9 mouse cellular contexts compared by ENCODE assay signal in genomic region chr8:61041951-61042350, GRCm38 (mm10). TPM values are rescaled to one million over a fixed set of nuclear protein-coding genes. Genes with fewer than 3 reads are reported as not detected.
A peak's percentile ranks its signal among the peaks of the same experiment; 100 is the strongest.
DNase-seq lines count a peak whose midpoint lies in the region; ATAC-seq and TF ChIP-seq lines count a peak whose summit lies in the region.
"Had no signal": no experiment of that assay in that cellular context is flagged by ENCODE, and none has a peak within 500 bp of the region (broad histone marks: within the 10 kb centered on the region; RNA-seq: fewer than 3 reads in every experiment).

No protein-coding gene starts in this region.

- intact Hi-C loops in left cerebral cortex, postnatal 10 days (cut with DNase I) = loop anchor here (5.0 kb wide), 1 partner anchor 475 kb away; no protein-coding TSS in a partner anchor

- no peaks in the 10 kb centered on the region for H3K9me3 ChIP-seq in kidney, embryonic 14.5 days (ENCODE audit: control insufficient read depth, low read length)
- H3K9me3 ChIP-seq in hindbrain, embryonic 12.5 days (replicated peaks) = no peaks in the 10 kb centered on the region
- no peaks in the 10 kb centered on the region for H3K9me3 ChIP-seq in midbrain, embryonic 16.5 days (replicated peaks; ENCODE audit: control insufficient read depth, low read length, poor library complexity, severe bottlenecking)

- TF ChIP-seq CTCF in kidney, adult 2 months (conservative IDR thresholded peaks at IDR 0.05; ENCODE audit: insufficient read depth, insufficient read length, low read depth, low read length) = peak; percentile 68

- DNase-seq in kidney, adult 2 months = peak; percentile 61
- peak; percentile 83 for DNase-seq in embryo, embryonic 10.5 days (ENCODE audit: low spot score)
- DNase-seq in left cerebral cortex, postnatal 10 days (ENCODE audit: extremely low spot score in 1 of 2, low spot score in 2 of 2) = peak; percentile 44 to 63
- DNase-seq in thymus, postnatal 0 days (ENCODE audit: low spot score) = peak; percentile 64

- no peak overlapping the region for H3K4me2 ChIP-seq in kidney, embryonic 14.5 days (replicated peaks; ENCODE audit: low read depth, low read length)
- no peak overlapping the region for H3K4me2 ChIP-seq in hindbrain, embryonic 12.5 days (replicated peaks)
- no peak overlapping the region for H3K4me2 ChIP-seq in midbrain, embryonic 16.5 days (ENCODE audit: low read length)

- no peak for ATAC-seq in kidney, embryonic 14.5 days (ENCODE audit: low FRiP score, low TSS enrichment)
- peak; percentile 61 for ATAC-seq in activated CD4-positive, CD25-positive, alpha-beta regulatory T cell, adult 4 months
- ATAC-seq in hindbrain, embryonic 12.5 days (ENCODE audit: low FRiP score) = peak; percentile 58; the same call in 1 of the 2 replicates
- peak; percentile 48; the same call in 1 of the 2 replicates for ATAC-seq in midbrain, embryonic 16.5 days

- no peak overlapping the region for H3K9ac ChIP-seq in kidney, embryonic 14.5 days (ENCODE audit: low read depth, low read length)
- no peak overlapping the region for H3K9ac ChIP-seq in hindbrain, embryonic 12.5 days
- no peak overlapping the region for H3K9ac ChIP-seq in midbrain, embryonic 16.5 days (ENCODE audit: low read depth, low read length)

- H3K4me3 ChIP-seq in kidney, adult 2 months (ENCODE audit: insufficient read depth, low read depth, low read length) = no peak overlapping the region
- H3K4me3 ChIP-seq in kidney, embryonic 14.5 days (ENCODE audit: low read length) = no peak overlapping the region
- no peak overlapping the region for H3K4me3 ChIP-seq in hindbrain, embryonic 12.5 days
- no peak overlapping the region for H3K4me3 ChIP-seq in midbrain, embryonic 16.5 days (ENCODE audit: low read depth, low read length)
- H3K4me3 ChIP-seq: erythroblast, embryonic 14.5 days had no signal

- H3K27me3 ChIP-seq in kidney, adult 2 months (replicated peaks; ENCODE audit: control insufficient read depth, insufficient read depth, low read length) = no peaks in the 10 kb centered on the region
- no peaks in the 10 kb centered on the region for H3K27me3 ChIP-seq in kidney, embryonic 14.5 days (ENCODE audit: control insufficient read depth, insufficient read depth, low read length)
- no peaks in the 10 kb centered on the region for H3K27me3 ChIP-seq in hindbrain, embryonic 12.5 days
- H3K27me3 ChIP-seq in midbrain, embryonic 16.5 days (ENCODE audit: control insufficient read depth, insufficient read depth, low read depth, low read length) = no peaks in the 10 kb centered on the region

- TF ChIP-seq POLR2A in kidney, adult 2 months (IDR thresholded peaks at IDR 0.05; ENCODE audit: low read depth, low read length) = no peak

- no peaks in the 10 kb centered on the region for H3K36me3 ChIP-seq in kidney, adult 2 months (ENCODE audit: control insufficient read depth, insufficient read depth, low read length)
- H3K36me3 ChIP-seq in kidney, embryonic 14.5 days (ENCODE audit: control insufficient read depth, insufficient read depth, low read length) = peaks cover 4% of the 10 kb centered on the region; the same call in 1 of the 2 replicates
- H3K36me3 ChIP-seq in hindbrain, embryonic 12.5 days = peaks cover 6% of the 10 kb centered on the region; the same call in 1 of the 2 replicates
- peaks cover 6% of the 10 kb centered on the region; the same call in 1 of the 2 replicates for H3K36me3 ChIP-seq in midbrain, embryonic 16.5 days (ENCODE audit: control insufficient read depth, insufficient read depth, low read length)

- H3K27ac ChIP-seq in kidney, adult 2 months (ENCODE audit: insufficient read depth, low read depth, low read length) = no peak overlapping the region
- no peak overlapping the region for H3K27ac ChIP-seq in kidney, embryonic 14.5 days (ENCODE audit: low read depth, low read length)
- no peak overlapping the region for H3K27ac ChIP-seq in hindbrain, embryonic 12.5 days
- no peak overlapping the region for H3K27ac ChIP-seq in midbrain, embryonic 16.5 days (ENCODE audit: low read length)

- H3K4me1 ChIP-seq in kidney, adult 2 months (ENCODE audit: control insufficient read depth, insufficient read depth, low read length) = no peaks in the 10 kb centered on the region
- no peaks in the 10 kb centered on the region for H3K4me1 ChIP-seq in kidney, embryonic 14.5 days (ENCODE audit: control insufficient read depth, insufficient read depth, low read length)
- H3K4me1 ChIP-seq in hindbrain, embryonic 12.5 days = no peaks in the 10 kb centered on the region
- no peaks in the 10 kb centered on the region for H3K4me1 ChIP-seq in midbrain, embryonic 16.5 days (ENCODE audit: control insufficient read depth, insufficient read depth, low read length)

RNA-seq across cellular contexts. Expression of gene Nek1, which starts 49.0 kb away (rescaled TPM):
- 2.9 and 3.4 TPM in 2 replicates for polyA plus RNA-seq in kidney, adult 2 months (2012; rRNA removed)
- 15.0 and 24.9 TPM in 2 replicates for polyA plus RNA-seq in kidney, embryonic 14.5 days (2014; fragmentation: Nextera tagmentation; extraction: Ambion mirVana)
- polyA plus RNA-seq in activated CD4-positive, CD25-positive, alpha-beta regulatory T cell, adult 4 months (2017; shearing (Covaris generic)) = 1 to 10 TPM; 6.8 to 7.0 TPM
- polyA plus RNA-seq in hindbrain, embryonic 12.5 days (2016; fragmentation: Nextera tagmentation; extraction: Ambion mirVana) = 23.2 and 24.6 TPM in 2 replicates
- 10 to 100 TPM; 27.0 to 27.5 TPM for total RNA-seq in left cerebral cortex, postnatal 10 days (2021)
- 27.2 and 30.6 TPM in 2 replicates for polyA plus RNA-seq in midbrain, embryonic 16.5 days (2015; fragmentation: Nextera tagmentation; extraction: Ambion mirVana)
- 9.5 and 11.8 TPM in 2 replicates for polyA plus RNA-seq in thymus, postnatal 0 days (2015; fragmentation: Nextera tagmentation; extraction: Ambion mirVana)

RNA-seq across cellular contexts. Expression of gene Clcn3, which starts 58.9 kb away (rescaled TPM):
- polyA plus RNA-seq in kidney, adult 2 months (2012; rRNA removed) = 24.6 and 27.0 TPM in 2 replicates
- 16.7 and 24.8 TPM in 2 replicates for polyA plus RNA-seq in kidney, embryonic 14.5 days (2014; fragmentation: Nextera tagmentation; extraction: Ambion mirVana)
- 10 to 100 TPM; 19.1 to 22.9 TPM for polyA plus RNA-seq in activated CD4-positive, CD25-positive, alpha-beta regulatory T cell, adult 4 months (2017; shearing (Covaris generic))
- polyA plus RNA-seq in hindbrain, embryonic 12.5 days (2016; fragmentation: Nextera tagmentation; extraction: Ambion mirVana) = 46.3 and 47.1 TPM in 2 replicates
- 100 to 1,000 TPM; 146 to 152 TPM for total RNA-seq in left cerebral cortex, postnatal 10 days (2021)
- 74.4 and 78.4 TPM in 2 replicates for polyA plus RNA-seq in midbrain, embryonic 16.5 days (2015; fragmentation: Nextera tagmentation; extraction: Ambion mirVana)
- 26.5 and 31.8 TPM in 2 replicates for polyA plus RNA-seq in thymus, postnatal 0 days (2015; fragmentation: Nextera tagmentation; extraction: Ambion mirVana)
